Mouse (Mus musculus) neural tube, embryonic 14.5 days (tissue): ENCODE data around the gene Abcb8. TPM values are rescaled to one million over a fixed set of nuclear protein-coding genes. Genes with fewer than 3 reads are reported as not detected.
"Not testable (repeated sequence)": the region's sequence is repeated elsewhere in the genome, so short reads cannot be mapped to it uniquely, and the experiment has no call there.

Source experiments
- ATAC-seq: fragments of 200-750 bp; cut with Nextera tagmentation; 2 replicates; pipeline ENCODE4 v1.8.0; 2017; ENCODE audit warnings: low read depth, mild to moderate bottlenecking, moderate TSS enrichment, moderate library complexity
- H3K27ac ChIP-seq: fragments of 300-500 bp; sonication (generic); 2 replicates; pipeline ENCODE4 v1.5.1; 2014; ENCODE audit warnings: low read depth, mild to moderate bottlenecking, control low read depth, low read length, moderate library complexity, mixed read lengths
- H3K27me3 ChIP-seq: fragments of 300-500 bp; sonication (generic); 2 replicates; pipeline ENCODE4 v1.6.1; 2014; ENCODE audit warnings: low read length; ENCODE audit not compliant: control insufficient read depth, insufficient read depth
- H3K36me3 ChIP-seq: fragments of 300-500 bp; sonication (generic); 2 replicates; pipeline ENCODE4 v1.6.1; 2014; ENCODE audit warnings: low read length, mixed read lengths; ENCODE audit not compliant: control insufficient read depth, insufficient read depth
- H3K4me1 ChIP-seq: fragments of 300-500 bp; sonication (generic); 2 replicates; pipeline ENCODE4 v1.6.1; 2014; ENCODE audit warnings: low read length; ENCODE audit not compliant: control insufficient read depth, insufficient read depth
- H3K4me2 ChIP-seq: fragments of 300-500 bp; sonication (generic); 2 replicates; pipeline ENCODE4 v1.6.1; 2014; ENCODE audit warnings: mild to moderate bottlenecking, low read depth, low read length, control low read depth
- H3K4me3 ChIP-seq: fragments of 300-500 bp; sonication (generic); 2 replicates; pipeline ENCODE4 v1.5.1; 2014; ENCODE audit warnings: low read depth, low read length, control low read depth, mixed read lengths
- H3K9ac ChIP-seq: fragments of 300-500 bp; sonication (generic); replicated peaks from 2 replicates; pipeline ENCODE4 v1.6.1; 2014; ENCODE audit warnings: low read depth, mild to moderate bottlenecking, control low read depth, low read length, mixed read lengths
- H3K9me3 ChIP-seq: fragments of 300-500 bp; sonication (generic); 2 replicates; pipeline ENCODE4 v1.6.1; 2016; ENCODE audit warnings: low read length; ENCODE audit not compliant: control insufficient read depth
- WGBS: fragments of 180-500 bp; shearing (Covaris S2); extraction: QIAGEN DNeasy Blood & Tissue Kit; methylation state at CpG from one replicate; pipeline ENCODE4 v1.1.7; 2014; 5-methylcytosine and 5-hydroxymethylcytosine counted together
- polyA plus RNA-seq: library from polyadenylated mRNA; unstranded; fragments of >200 nt; fragmentation: Nextera tagmentation; extraction: Ambion mirVana; gene quantifications from 2 replicates; pipeline ENCODE4 v1.2.1, GENCODE M21; 2014

The Abcb8 gene
- polyA plus RNA-seq, 1 experiment from 2014 or later, result 47.2 TPM

DNA sequence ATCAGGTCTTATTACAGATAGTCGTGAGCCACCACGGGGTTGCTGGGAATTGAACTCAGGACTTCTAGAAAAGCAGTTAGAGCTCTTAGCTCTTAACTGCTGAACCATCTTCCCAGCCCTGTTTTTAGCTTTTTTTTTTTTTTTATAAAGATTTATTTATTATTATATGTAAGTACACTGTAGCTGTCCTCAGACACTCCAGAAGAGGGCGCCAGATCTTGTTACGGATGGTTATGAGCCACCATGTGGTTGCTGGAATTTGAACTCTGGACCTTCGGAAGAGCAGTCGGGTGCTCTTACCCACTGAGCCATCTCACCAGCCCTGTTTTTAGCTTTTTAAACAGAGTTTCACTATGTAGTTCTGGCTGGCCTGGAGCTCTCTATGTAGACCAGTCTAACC is 2.8 kb downstream of the Abcb8 start:
- 93% methylated on average over 6 of the region's 6 CpGs for WGBS
- H3K4me3 ChIP-seq, H3K4me2 ChIP-seq, H3K27ac ChIP-seq, H3K27me3 ChIP-seq, H3K9ac ChIP-seq, H3K36me3 ChIP-seq, ATAC-seq, H3K9me3 ChIP-seq, H3K4me1 ChIP-seq: not testable (repeated sequence)

DNA sequence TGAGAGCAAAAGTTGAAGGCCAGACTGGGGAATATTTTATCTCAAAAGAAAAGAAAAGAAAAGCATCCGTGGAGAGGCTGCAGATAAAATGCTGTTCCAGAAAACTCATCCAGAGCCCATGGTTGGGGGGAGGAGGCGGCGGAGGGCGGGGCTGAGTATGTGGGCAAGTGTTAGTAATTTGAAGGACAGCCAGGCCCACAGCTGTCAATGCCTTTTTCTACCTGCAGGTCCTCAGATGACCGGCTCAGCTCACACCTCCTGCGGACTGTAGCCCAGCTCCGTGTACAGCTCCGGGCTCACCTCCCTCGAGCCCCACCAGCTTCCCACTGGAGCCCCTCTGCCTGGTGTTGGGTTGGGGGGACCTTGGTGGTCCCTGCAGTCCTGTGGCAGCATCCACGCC is 6.2 kb downstream of the Abcb8 start:
- 94% methylated on average over 10 of the region's 10 CpGs for WGBS

GRCm38 (mm10) chr5:24400362-24400761 is 6.9 kb downstream of the Abcb8 start:
- no peak for ATAC-seq
- Histone ChIP-seq H3K4me1 (no peaks in the 10 kb centered on the region), H3K27me3 (no peaks in the 10 kb centered on the region), H3K27ac (no peak overlapping the region), H3K9ac (no peak overlapping the region), H3K4me2 (no peak overlapping the region), H3K36me3 (peaks cover 13% of the 10 kb centered on the region), H3K4me3 (no peak overlapping the region), H3K9me3 (no peaks in the 10 kb centered on the region)
- 90% methylated on average over 11 of the region's 11 CpGs for WGBS

More for the DNA sequence above, 6.2 kb downstream of the Abcb8 start:
- Histone ChIP-seq H3K4me2 (no peak overlapping the region), H3K27ac (no peak overlapping the region), H3K36me3 (peaks cover 13% of the 10 kb centered on the region), H3K9ac (no peak overlapping the region), H3K4me1 (peaks cover 3% of the 10 kb centered on the region; the same call in 1 of the 2 replicates), H3K27me3 (no peaks in the 10 kb centered on the region), H3K9me3 (no peaks in the 10 kb centered on the region), H3K4me3 (no peak overlapping the region)
- no peak for ATAC-seq

GRCm38 (mm10) chr5:24400911-24401605 is 7.6 kb downstream of the Abcb8 start:
- Histone ChIP-seq H3K9me3 (no peaks in the 10 kb centered on the region), H3K27ac (no peak overlapping the region), H3K9ac (no peak overlapping the region), H3K27me3 (no peaks in the 10 kb centered on the region), H3K36me3 (peaks cover 13% of the 10 kb centered on the region), H3K4me2 (no peak overlapping the region), H3K4me3 (no peak overlapping the region), H3K4me1 (no peaks in the 10 kb centered on the region)
- ATAC-seq, result no peak
- WGBS, result 94% methylated on average over 5 of the region's 5 CpGs

DNA sequence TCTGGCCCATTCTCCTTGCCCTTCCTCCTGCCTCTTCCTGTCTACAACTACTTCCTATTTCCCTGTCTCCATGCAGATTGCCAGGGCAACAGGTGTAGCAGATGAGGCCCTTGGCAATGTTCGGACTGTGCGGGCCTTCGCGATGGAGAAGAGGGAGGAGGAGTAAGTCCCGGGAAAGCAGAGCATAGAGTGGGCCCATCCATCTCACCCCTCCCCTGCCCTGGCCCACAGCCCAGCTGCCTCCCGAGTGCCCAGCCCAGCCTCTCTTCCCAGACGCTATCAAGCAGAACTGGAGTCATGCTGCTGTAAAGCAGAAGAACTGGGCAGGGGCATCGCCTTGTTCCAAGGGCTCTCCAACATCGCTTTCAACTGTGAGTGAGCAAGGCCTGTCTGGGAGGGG is 8.5 kb downstream of the Abcb8 start:
- Histone ChIP-seq H3K9ac (no peak overlapping the region), H3K4me3 (no peak overlapping the region), H3K27ac (no peak overlapping the region), H3K4me2 (no peak overlapping the region), H3K36me3 (peaks cover 14% of the 10 kb centered on the region), H3K27me3 (no peaks in the 10 kb centered on the region), H3K9me3 (no peaks in the 10 kb centered on the region), H3K4me1 (no peaks in the 10 kb centered on the region)
- 57% methylated on average over 9 of the region's 9 CpGs for WGBS
- peak; percentile 64; the same call in 1 of the 2 replicates for ATAC-seq

- Histone ChIP-seq H3K27ac (no peak overlapping the region), H3K9me3 (no peaks in the 10 kb centered on the region), H3K4me1 (no peaks in the 10 kb centered on the region), H3K36me3 (peaks cover 22% of the 10 kb centered on the region), H3K27me3 (no peaks in the 10 kb centered on the region), H3K9ac (no peak overlapping the region), H3K4me3 (no peak overlapping the region), H3K4me2 (no peak overlapping the region)
- 91% methylated on average over 6 of the region's 6 CpGs for WGBS
- no peak for ATAC-seq
Measured at GRCm38 (mm10) chr5:24404594-24405360, 11.3 kb downstream of the Abcb8 start.

DNA sequence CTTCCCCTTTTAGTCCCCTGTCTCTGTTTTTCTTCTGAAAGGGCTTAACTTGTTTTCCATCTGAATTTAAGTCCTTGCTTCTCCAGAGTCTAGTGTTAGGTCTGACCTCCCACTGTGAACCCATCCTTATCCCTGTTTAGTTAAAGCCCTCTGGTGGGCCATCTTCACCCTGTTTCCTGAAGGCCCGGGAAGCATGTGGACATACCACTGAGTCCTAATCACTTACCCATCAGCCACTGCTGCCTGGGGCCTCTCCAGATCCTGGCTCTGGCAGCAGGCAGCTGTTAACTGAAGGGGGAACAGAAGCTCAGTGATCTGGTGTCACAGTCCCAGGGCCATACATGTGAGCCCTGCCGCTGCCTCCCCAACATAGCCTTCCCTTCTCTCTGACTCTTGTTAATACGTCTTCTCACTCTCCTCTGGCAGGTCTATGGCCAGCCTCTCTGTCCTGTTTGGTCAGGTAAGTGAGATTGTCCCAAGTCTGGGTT is 12.0 kb downstream of the Abcb8 start:
- no peak for ATAC-seq
- no peak overlapping the region for H3K4me2 ChIP-seq
- H3K9me3 ChIP-seq, result no peaks in the 10 kb centered on the region

GRCm38 (mm10) chr5:24408651-24409050 is 15.2 kb downstream of the Abcb8 start:
- H3K4me2 ChIP-seq, result no peak overlapping the region
- no peaks in the 10 kb centered on the region for H3K9me3 ChIP-seq
- H3K27ac ChIP-seq, result no peak overlapping the region
- H3K4me3 ChIP-seq, result no peak overlapping the region
- H3K4me1 ChIP-seq, result no peaks in the 10 kb centered on the region
- WGBS, result 93% methylated on average over 13 of the region's 13 CpGs
- H3K9ac ChIP-seq, result no peak overlapping the region
- H3K36me3 ChIP-seq, result peaks cover 12% of the 10 kb centered on the region; the same call in 1 of the 2 replicates
- no peaks in the 10 kb centered on the region for H3K27me3 ChIP-seq
- no peak for ATAC-seq

More for the DNA sequence above, 12.0 kb downstream of the Abcb8 start:
- WGBS, result 71% methylated on average over 3 of the region's 3 CpGs
- Histone ChIP-seq H3K4me3 (no peak overlapping the region), H3K9ac (no peak overlapping the region), H3K36me3 (peaks cover 19% of the 10 kb centered on the region), H3K4me1 (no peaks in the 10 kb centered on the region), H3K27ac (no peak overlapping the region), H3K27me3 (no peaks in the 10 kb centered on the region)

GRCm38 (mm10) chr5:24409466-24409865 is 16.0 kb downstream of the Abcb8 start:
- no peaks in the 10 kb centered on the region for H3K4me1 ChIP-seq
- no peak overlapping the region for H3K4me2 ChIP-seq
- H3K27me3 ChIP-seq, result no peaks in the 10 kb centered on the region
- 88% methylated on average over 2 of the region's 2 CpGs for WGBS
- no peak overlapping the region for H3K4me3 ChIP-seq
- ATAC-seq, result no peak
- H3K27ac ChIP-seq, result no peak overlapping the region
- H3K9me3 ChIP-seq, result no peaks in the 10 kb centered on the region
- no peak overlapping the region for H3K9ac ChIP-seq
- H3K36me3 ChIP-seq, result peaks cover 12% of the 10 kb centered on the region; the same call in 1 of the 2 replicates
